Mouse (Mus musculus): ENCODE results near the gene Mgat2. TPM values are rescaled to one million over a fixed set of nuclear protein-coding genes. Genes with fewer than 3 reads are reported as not detected.
A peak's percentile ranks its signal among the peaks of the same experiment; 100 is the strongest.
"Not testable (repeated sequence)": the region's sequence is repeated elsewhere in the genome, so short reads cannot be mapped to it uniquely, and the experiment has no call there.

The Mgat2 gene
- polyA plus RNA-seq, 1 experiment from 2014 or later: 35.6 TPM

DNA sequence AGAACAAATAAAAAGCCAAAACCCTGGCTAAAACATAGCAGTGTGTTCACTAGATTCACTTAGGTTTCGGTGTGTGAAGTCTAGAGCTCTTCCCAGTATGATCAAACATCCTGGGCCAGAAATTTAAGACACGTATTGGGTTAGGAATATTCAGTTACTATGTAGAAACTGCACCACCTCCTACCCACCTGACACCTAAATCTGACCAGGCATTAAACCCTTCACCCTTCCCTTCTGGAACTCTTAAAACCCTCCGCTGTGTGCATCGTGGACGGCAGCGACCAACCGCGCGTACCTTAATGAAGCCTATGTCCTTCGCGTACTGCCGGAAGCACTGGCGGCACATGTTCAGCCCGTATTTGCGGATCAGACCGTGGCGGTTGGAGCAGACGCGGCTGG, 25.6 kb upstream of the Mgat2 start:
- peak overlapping the region; percentile 79 for H3K27ac ChIP-seq (ENCODE audit: low read length)
- no peaks in the 10 kb centered on the region; the same call in 1 of the 2 replicates for H3K4me1 ChIP-seq (ENCODE audit: control insufficient read depth, insufficient read depth, low read length)
- under 1% methylated on average over 19 of the region's 19 CpGs for WGBS
- H3K36me3 ChIP-seq (ENCODE audit: control insufficient read depth, insufficient read depth, low read length): peaks cover 10% of the 10 kb centered on the region
- peak overlapping the region; percentile 65 for H3K4me2 ChIP-seq (ENCODE audit: low read depth, low read length)
- peak overlapping the region; percentile 87 for H3K9ac ChIP-seq (ENCODE audit: low read depth, low read length)
- no peak for ATAC-seq
- H3K4me3 ChIP-seq (ENCODE audit: low read length): peak overlapping the region; percentile 57
- no peaks in the 10 kb centered on the region for H3K27me3 ChIP-seq (replicated peaks; ENCODE audit: control insufficient read depth, insufficient read depth, low read length)
- H3K9me3 ChIP-seq (ENCODE audit: control insufficient read depth, low read length): no peaks in the 10 kb centered on the region

GRCm38 (mm10) chr12:69158765-69159577, 25.0 kb upstream of the Mgat2 start, which contains the start of gene Rps29:
Gene Rps29 (minus strand): TSS chr12:69159186.
- peak within 1 kb of the TSS; percentile 65 for H3K4me2 ChIP-seq (ENCODE audit: low read depth, low read length)
- H3K36me3 ChIP-seq (ENCODE audit: control insufficient read depth, insufficient read depth, low read length): peaks cover 10% of the 10 kb centered on the region
- H3K27ac ChIP-seq (ENCODE audit: low read length): peak within 1 kb of the TSS; percentile 79
- peak within 1 kb of the TSS; percentile 87 for H3K9ac ChIP-seq (ENCODE audit: low read depth, low read length)
- not testable (repeated sequence) for H3K4me1 ChIP-seq (ENCODE audit: control insufficient read depth, insufficient read depth, low read length); H3K27me3 ChIP-seq (replicated peaks; ENCODE audit: control insufficient read depth, insufficient read depth, low read length); H3K9me3 ChIP-seq (ENCODE audit: control insufficient read depth, low read length)
- H3K4me3 ChIP-seq (ENCODE audit: low read length): peak within 1 kb of the TSS; percentile 57
- under 1% methylated on average over 56 of the region's 68 CpGs for WGBS
- ATAC-seq: peak; percentile 98

GRCm38 (mm10) chr12:69159578-69159940, 24.4 kb upstream of the Mgat2 start:
- 6% methylated on average over 9 of the region's 9 CpGs for WGBS
- 0 out of 2 replicates have a peak overlapping the region, but pooled peaks have one; percentile 14 for H3K4me3 ChIP-seq (ENCODE audit: low read length)
- peaks cover 10% of the 10 kb centered on the region for H3K36me3 ChIP-seq (ENCODE audit: control insufficient read depth, insufficient read depth, low read length)
- no peaks in the 10 kb centered on the region for H3K27me3 ChIP-seq (replicated peaks; ENCODE audit: control insufficient read depth, insufficient read depth, low read length)
- H3K9me3 ChIP-seq (ENCODE audit: control insufficient read depth, low read length): no peaks in the 10 kb centered on the region
- H3K4me1 ChIP-seq (ENCODE audit: control insufficient read depth, insufficient read depth, low read length): no peaks in the 10 kb centered on the region; the same call in 1 of the 2 replicates
- H3K27ac ChIP-seq (ENCODE audit: low read length): no peak overlapping the region
- ATAC-seq: 0 out of 2 replicates have a peak, but pooled peaks have one; percentile 9
- H3K9ac ChIP-seq (ENCODE audit: low read depth, low read length): no peak overlapping the region
- H3K4me2 ChIP-seq (ENCODE audit: low read depth, low read length): 0 out of 2 replicates have a peak overlapping the region, but pooled peaks have one; percentile 33

DNA sequence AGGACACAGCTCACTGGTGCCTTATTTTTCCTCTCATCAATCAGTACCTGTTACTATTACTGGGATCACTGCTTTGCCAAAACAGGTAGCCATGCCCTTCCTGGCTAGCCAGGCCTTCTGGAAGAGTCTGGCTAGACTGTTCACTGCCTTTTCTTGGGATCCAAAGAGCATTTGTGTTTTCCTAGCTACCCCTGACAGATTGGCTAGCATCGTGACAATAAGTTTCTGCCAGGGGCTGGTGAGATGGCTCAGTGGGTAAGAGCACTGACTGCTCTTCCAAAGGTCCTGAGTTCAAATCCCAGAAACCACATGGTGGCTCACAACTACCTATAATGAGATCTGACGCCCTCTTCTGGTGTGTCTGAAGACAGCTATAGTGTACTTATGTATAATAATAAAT, 23.3 kb upstream of the Mgat2 start:
- not testable (repeated sequence) for ATAC-seq; H3K27me3 ChIP-seq (replicated peaks; ENCODE audit: control insufficient read depth, insufficient read depth, low read length); H3K9me3 ChIP-seq (ENCODE audit: control insufficient read depth, low read length); H3K27ac ChIP-seq (ENCODE audit: low read length); H3K4me3 ChIP-seq (ENCODE audit: low read length); H3K4me2 ChIP-seq (ENCODE audit: low read depth, low read length); H3K9ac ChIP-seq (ENCODE audit: low read depth, low read length); H3K4me1 ChIP-seq (ENCODE audit: control insufficient read depth, insufficient read depth, low read length)
- 74% methylated on average over 2 of the region's 2 CpGs for WGBS
- peaks cover 10% of the 10 kb centered on the region for H3K36me3 ChIP-seq (ENCODE audit: control insufficient read depth, insufficient read depth, low read length)

DNA sequence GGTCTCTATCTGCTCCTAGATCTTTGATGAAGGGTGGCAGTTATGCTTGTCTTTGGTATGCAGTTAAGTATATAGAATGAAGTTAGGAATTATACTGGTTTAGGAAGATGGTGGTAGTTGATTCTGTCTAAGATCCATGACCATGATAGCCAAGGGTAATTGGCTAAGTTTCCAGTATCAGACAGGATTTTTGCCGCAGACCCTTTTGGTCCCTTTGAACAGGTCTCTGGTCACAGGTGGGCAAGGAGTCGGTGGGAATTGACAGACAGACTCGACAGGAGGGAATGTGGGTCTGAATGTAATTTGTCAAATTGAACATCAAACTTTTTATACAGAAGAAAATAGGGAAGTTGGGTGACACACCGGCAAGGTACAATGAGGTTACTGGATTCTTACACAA, 20.4 kb upstream of the Mgat2 start:
- not testable (repeated sequence) for H3K36me3 ChIP-seq (ENCODE audit: control insufficient read depth, insufficient read depth, low read length); H3K4me3 ChIP-seq (ENCODE audit: low read length); H3K9me3 ChIP-seq (ENCODE audit: control insufficient read depth, low read length); ATAC-seq; H3K9ac ChIP-seq (ENCODE audit: low read depth, low read length); H3K4me1 ChIP-seq (ENCODE audit: control insufficient read depth, insufficient read depth, low read length); H3K4me2 ChIP-seq (ENCODE audit: low read depth, low read length); H3K27ac ChIP-seq (ENCODE audit: low read length); H3K27me3 ChIP-seq (replicated peaks; ENCODE audit: control insufficient read depth, insufficient read depth, low read length)
- 88% methylated on average over 4 of the region's 4 CpGs for WGBS

DNA sequence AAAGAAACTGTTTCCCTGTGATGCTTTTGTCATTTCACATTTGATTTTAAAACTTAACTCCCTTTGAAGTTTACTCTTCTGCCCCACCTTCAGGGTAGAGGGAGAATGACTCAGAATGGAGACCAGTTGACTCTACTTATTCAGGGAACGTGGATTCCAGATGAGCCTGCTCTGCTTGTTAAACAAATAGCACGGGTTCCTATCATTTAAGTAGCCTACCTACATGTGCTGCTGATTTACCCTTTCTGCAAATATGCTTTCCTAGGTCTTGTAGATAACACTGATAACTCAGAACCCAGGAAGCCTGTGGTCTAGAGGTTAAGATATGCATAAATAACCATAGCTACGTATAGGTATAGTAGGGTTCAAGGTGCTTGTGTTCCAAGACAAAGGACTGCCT, 19.1 kb upstream of the Mgat2 start:
- no peak for ATAC-seq
- Histone ChIP-seq H3K4me3 (ENCODE audit: low read length) (no peak overlapping the region), H3K4me1 (ENCODE audit: control insufficient read depth, insufficient read depth, low read length) (0 out of 2 replicates have a peak, but pooled peaks cover 2% of the 10 kb centered on the region), H3K4me2 (ENCODE audit: low read depth, low read length) (no peak overlapping the region), H3K9ac (ENCODE audit: low read depth, low read length) (no peak overlapping the region), H3K27me3 (replicated peaks; ENCODE audit: control insufficient read depth, insufficient read depth, low read length) (no peaks in the 10 kb centered on the region), H3K27ac (ENCODE audit: low read length) (no peak overlapping the region), H3K9me3 (ENCODE audit: control insufficient read depth, low read length) (no peaks in the 10 kb centered on the region), H3K36me3 (ENCODE audit: control insufficient read depth, insufficient read depth, low read length) (no peaks in the 10 kb centered on the region)
- 43% methylated on average over 3 of the region's 3 CpGs for WGBS

- not testable (repeated sequence) for H3K4me1 ChIP-seq (ENCODE audit: control insufficient read depth, insufficient read depth, low read length); ATAC-seq; H3K4me2 ChIP-seq (ENCODE audit: low read depth, low read length); H3K36me3 ChIP-seq (ENCODE audit: control insufficient read depth, insufficient read depth, low read length); H3K27me3 ChIP-seq (replicated peaks; ENCODE audit: control insufficient read depth, insufficient read depth, low read length); H3K4me3 ChIP-seq (ENCODE audit: low read length); H3K27ac ChIP-seq (ENCODE audit: low read length); H3K9ac ChIP-seq (ENCODE audit: low read depth, low read length); H3K9me3 ChIP-seq (ENCODE audit: control insufficient read depth, low read length)
- WGBS: 76% methylated on average over 8 of the region's 8 CpGs
Measured at GRCm38 (mm10) chr12:69166861-69167581, 16.9 kb upstream of the Mgat2 start.

- 8% methylated on average over 18 of the region's 18 CpGs for WGBS
- Histone ChIP-seq H3K27ac (ENCODE audit: low read length) (no peak overlapping the region), H3K4me3 (ENCODE audit: low read length) (peak overlapping the region; percentile 79), H3K9ac (ENCODE audit: low read depth, low read length) (peak overlapping the region; percentile 77), H3K4me1 (ENCODE audit: control insufficient read depth, insufficient read depth, low read length) (0 out of 2 replicates have a peak, but pooled peaks cover 2% of the 10 kb centered on the region), H3K36me3 (ENCODE audit: control insufficient read depth, insufficient read depth, low read length) (no peaks in the 10 kb centered on the region), H3K4me2 (ENCODE audit: low read depth, low read length) (peak overlapping the region; percentile 68), H3K9me3 (ENCODE audit: control insufficient read depth, low read length) (no peaks in the 10 kb centered on the region), H3K27me3 (replicated peaks; ENCODE audit: control insufficient read depth, insufficient read depth, low read length) (no peaks in the 10 kb centered on the region)
- peak; percentile 61 for ATAC-seq
Measured at GRCm38 (mm10) chr12:69167656-69168460, 16.1 kb upstream of the Mgat2 start.

Measured in intestine, embryonic 16.5 days (tissue).